Mouse (Mus musculus) heart, postnatal 0 days (tissue): ENCODE results near the gene Uchl5.

Experiments used
- CTCF ChIP-seq: IDR thresholded peaks from 2 replicates; pipeline ENCODE4 v1.5.1; 2016; ENCODE audit warnings: antibody characterized with exemption, control low read depth, low read depth
- EP300 ChIP-seq: IDR thresholded peaks from 2 replicates; pipeline ENCODE4 v1.6.1; 2016; ENCODE audit warnings: antibody characterized with exemption, low read depth

- TF ChIP-seq CTCF (peak; percentile 45), EP300 (no peak)
These were observed 46.2 kb upstream of the Uchl5 start for GRCm38 (mm10) chr1:143730899-143731298.
